Mouse (Mus musculus) CH12.LX (cell line): ENCODE data around the gene Eea1.
"Not testable (repeated sequence)": the region's sequence is repeated elsewhere in the genome, so short reads cannot be mapped to it uniquely, and the experiment has no call there.

Experiments
- CTCF ChIP-seq, 2 experiments: IDR thresholded peaks in 1 of 2; conservative IDR thresholded peaks in 1 of 2; 2 replicates each; pipeline ENCODE4 v1.5.1; 2011 to 2012; ENCODE audit warnings: low read depth in 2 of 2, low read length in 2 of 2, improper control_type of control experiment in 1 of 2, inconsistent platforms in 1 of 2, mild to moderate bottlenecking in 1 of 2, moderate library complexity in 1 of 2
- EP300 ChIP-seq: IDR thresholded peaks from 2 replicates; pipeline ENCODE4 v1.6.1; 2011; ENCODE audit warnings: low read length, improper control_type of control experiment
- MXI1 ChIP-seq: IDR thresholded peaks from 2 replicates; pipeline ENCODE4 v1.6.1; 2011; ENCODE audit warnings: mild to moderate bottlenecking, low read depth, low read length, improper control_type of control experiment
- NELFE ChIP-seq: IDR thresholded peaks from 2 replicates; pipeline ENCODE4 v1.6.1; 2011; ENCODE audit warnings: low read depth, low read length, improper control_type of control experiment

GRCm38 (mm10) chr10:96077480-96078066, 137.1 kb downstream of the Eea1 start:
- TF ChIP-seq EP300; CTCF (conservative IDR thresholded peaks at IDR 0.05 in 1 of 2, IDR thresholded peaks at IDR 0.05 in 1 of 2; ENCODE audit: low read depth in 2 of 2, low read length in 2 of 2); MXI1; NELFE: not testable (repeated sequence)
